Mouse (Mus musculus) forebrain, postnatal 0 days (tissue): Measurements from ENCODE around the gene Xiap. TPM values are rescaled to one million over a fixed set of nuclear protein-coding genes. Genes with fewer than 3 reads are reported as not detected.
"Not testable (repeated sequence)": the region's sequence is repeated elsewhere in the genome, so short reads cannot be mapped to it uniquely, and the experiment has no call there.

ENCODE experiments used
- ATAC-seq: fragments of 200-750 bp; cut with Nextera tagmentation; 2 replicates; pipeline ENCODE4 v1.8.0; 2017; ENCODE audit warnings: mild to moderate bottlenecking, moderate library complexity
- DNase-seq: peaks from one replicate; pipeline ENCODE4 v3.0.0-alpha.2; 2015
- H3K27ac ChIP-seq: fragments of 300-500 bp; sonication (generic); 2 replicates; pipeline ENCODE4 v1.5.1; 2014; ENCODE audit warnings: low read depth, mild to moderate bottlenecking, antibody characterized with exemption, low read length, moderate library complexity, mixed read lengths
- H3K27me3 ChIP-seq: fragments of 300-500 bp; sonication (generic); 2 replicates; pipeline ENCODE4 v1.6.1; 2014; ENCODE audit warnings: mild to moderate bottlenecking, low read length, mixed read lengths; ENCODE audit not compliant: insufficient read depth
- H3K36me3 ChIP-seq: fragments of 300-500 bp; sonication (generic); 2 replicates; pipeline ENCODE4 v1.6.1; 2014; ENCODE audit warnings: mild to moderate bottlenecking, moderate library complexity; ENCODE audit not compliant: insufficient read depth
- H3K4me1 ChIP-seq: fragments of 300-500 bp; sonication (generic); 2 replicates; pipeline ENCODE4 v1.6.1; 2014; ENCODE audit warnings: antibody characterized with exemption; ENCODE audit not compliant: insufficient read depth
- H3K4me2 ChIP-seq: fragments of 300-500 bp; sonication (generic); 2 replicates; pipeline ENCODE4 v1.6.1; 2014; ENCODE audit warnings: low read depth, mild to moderate bottlenecking, moderate library complexity
- H3K4me3 ChIP-seq: fragments of 300-500 bp; sonication (generic); 2 replicates; pipeline ENCODE4 v1.5.1; 2014; ENCODE audit warnings: low read depth, low read length, mixed read lengths
- H3K9ac ChIP-seq: fragments of 300-500 bp; sonication (generic); 2 replicates; pipeline ENCODE4 v1.6.1; 2014; ENCODE audit warnings: mild to moderate bottlenecking
- H3K9me3 ChIP-seq: fragments of 300-500 bp; sonication (generic); 2 replicates; pipeline ENCODE4 v1.6.1; 2016; ENCODE audit warnings: low read length
- CTCF ChIP-seq: sonication (generic); IDR thresholded peaks from 2 replicates; pipeline ENCODE4 v1.5.1; 2016; ENCODE audit warnings: antibody characterized with exemption, control low read depth, low read depth
- WGBS: fragments of 180-500 bp; shearing (Covaris S2); extraction: QIAGEN DNeasy Blood & Tissue Kit; methylation state at CpG from one replicate; pipeline ENCODE4 v1.1.7; 2014; 5-methylcytosine and 5-hydroxymethylcytosine counted together
- polyA plus RNA-seq: library from polyadenylated mRNA; unstranded; fragments of >200 nt; fragmentation: Nextera tagmentation; extraction: Ambion mirVana; gene quantifications from 2 replicates; pipeline ENCODE4 v1.2.1, GENCODE M21; 2015
- total RNA-seq: library from RNA; depleted of rRNA; stranded (reverse); fragments of >200 nt; gene quantifications from 2 replicates; pipeline ENCODE4 v1.2.3, GENCODE M21; 2014; rRNA removed

Xiap gene
- total RNA-seq (30.3 and 41.9 TPM in 2 replicates), polyA plus RNA-seq (5.7 and 8.3 TPM in 2 replicates)

GRCm38 (mm10) chrX:42059282-42060068 is at the start of gene Xiap:
Xiap (plus strand) TSS chrX:42059679.
- Histone ChIP-seq H3K9ac (no peak within 1 kb of the TSS), H3K4me1 (no peaks in the 10 kb centered on the region), H3K4me2 (no peak within 1 kb of the TSS), H3K9me3 (no peaks in the 10 kb centered on the region), H3K27ac (no peak within 1 kb of the TSS), H3K27me3 (no peaks in the 10 kb centered on the region), H3K36me3 (no peaks in the 10 kb centered on the region), H3K4me3 (no peak within 1 kb of the TSS)
- 78% methylated on average over 5 of the region's 5 CpGs for WGBS
- TF ChIP-seq CTCF, result no peak
- ATAC-seq (no peak), DNase-seq (no peak)

GRCm38 (mm10) chrX:42012677-42013208 is 46.7 kb upstream of the Xiap start:
- H3K9me3 ChIP-seq, result no peaks in the 10 kb centered on the region
- no peaks in the 10 kb centered on the region for H3K4me1 ChIP-seq
- DNase-seq, result no peak
- H3K27me3 ChIP-seq, result no peaks in the 10 kb centered on the region
- TF ChIP-seq CTCF, result no peak
- no peak for ATAC-seq
- no peak overlapping the region for H3K4me3 ChIP-seq
- no peaks in the 10 kb centered on the region for H3K36me3 ChIP-seq
- H3K27ac ChIP-seq, result no peak overlapping the region
- WGBS, result 85% methylated on average over 2 of the region's 2 CpGs
- no peak overlapping the region for H3K9ac ChIP-seq
- no peak overlapping the region for H3K4me2 ChIP-seq

GRCm38 (mm10) chrX:42013776-42014175 is 45.7 kb upstream of the Xiap start:
- no peak overlapping the region for H3K4me3 ChIP-seq
- no peak for ATAC-seq
- H3K9me3 ChIP-seq, result no peaks in the 10 kb centered on the region
- H3K36me3 ChIP-seq, result no peaks in the 10 kb centered on the region
- TF ChIP-seq CTCF, result no peak
- no peak overlapping the region for H3K9ac ChIP-seq
- H3K27ac ChIP-seq, result no peak overlapping the region
- H3K4me2 ChIP-seq, result no peak overlapping the region
- no peaks in the 10 kb centered on the region for H3K27me3 ChIP-seq
- WGBS, result 66% methylated on average over 3 of the region's 3 CpGs
- DNase-seq, result no peak
- no peaks in the 10 kb centered on the region for H3K4me1 ChIP-seq

GRCm38 (mm10) chrX:42014502-42014901 is 45.0 kb upstream of the Xiap start:
- 87% methylated on average over 3 of the region's 3 CpGs for WGBS
- H3K9ac ChIP-seq, result no peak overlapping the region
- H3K4me1 ChIP-seq, result no peaks in the 10 kb centered on the region
- H3K4me2 ChIP-seq, result no peak overlapping the region
- no peak for TF ChIP-seq CTCF
- no peaks in the 10 kb centered on the region for H3K36me3 ChIP-seq
- no peak overlapping the region for H3K27ac ChIP-seq
- no peak for ATAC-seq
- DNase-seq, result no peak
- no peaks in the 10 kb centered on the region for H3K9me3 ChIP-seq
- H3K27me3 ChIP-seq, result no peaks in the 10 kb centered on the region
- H3K4me3 ChIP-seq, result no peak overlapping the region

DNA sequence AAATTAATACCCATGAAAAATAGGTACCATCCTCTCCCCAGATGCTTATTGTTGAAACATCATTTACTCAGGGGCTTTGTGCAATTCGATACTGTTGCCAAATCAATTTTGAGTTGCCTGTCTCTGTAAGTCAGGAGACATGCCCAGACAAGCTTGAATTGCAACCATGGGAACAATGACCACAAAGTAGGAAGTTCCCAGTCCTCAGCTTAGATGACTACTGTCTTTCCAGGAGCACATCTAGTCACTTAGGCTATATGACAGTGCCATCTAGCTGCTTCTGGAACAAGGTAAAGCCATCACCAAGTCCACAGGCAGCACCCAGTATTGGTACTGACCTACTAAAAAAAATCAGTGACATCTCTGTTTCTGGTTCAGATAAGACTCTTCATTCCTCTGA is 41.4 kb upstream of the Xiap start:
- no peaks in the 10 kb centered on the region for H3K36me3 ChIP-seq
- no peaks in the 10 kb centered on the region for H3K27me3 ChIP-seq
- no peak overlapping the region for H3K4me2 ChIP-seq
- no peak for DNase-seq
- 59% methylated on average over 1 of the region's 1 CpGs for WGBS
- H3K27ac ChIP-seq, result no peak overlapping the region
- H3K4me3 ChIP-seq, result no peak overlapping the region
- H3K4me1 ChIP-seq, result no peaks in the 10 kb centered on the region
- H3K9me3 ChIP-seq, result no peaks in the 10 kb centered on the region
- H3K9ac ChIP-seq, result no peak overlapping the region
- peak; percentile 22 for TF ChIP-seq CTCF
- ATAC-seq, result no peak

DNA sequence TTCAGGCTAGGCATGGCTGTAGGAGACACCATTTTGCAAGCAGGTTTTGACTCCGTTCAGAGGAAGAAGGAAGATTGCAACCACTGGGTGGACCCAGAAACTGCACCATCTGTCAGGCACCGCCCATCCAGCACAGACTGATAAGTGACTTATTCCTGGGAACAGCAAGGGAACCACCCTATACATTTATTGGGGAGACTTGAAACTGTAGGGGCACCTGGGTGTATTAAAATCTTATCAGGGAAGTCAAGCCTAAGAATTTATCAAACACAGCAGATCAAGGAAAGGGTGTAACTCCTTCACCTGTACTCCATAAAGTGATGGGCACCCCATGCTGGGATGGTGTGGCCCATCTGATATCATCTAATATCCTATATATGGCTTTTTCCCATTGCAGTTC is 40.0 kb upstream of the Xiap start:
- ATAC-seq (no peak), DNase-seq (no peak)
- WGBS, result 87% methylated on average over 2 of the region's 2 CpGs
- no peaks in the 10 kb centered on the region for H3K9me3 ChIP-seq
- no peak overlapping the region for H3K9ac ChIP-seq
- no peak overlapping the region for H3K4me3 ChIP-seq
- H3K36me3 ChIP-seq, result no peaks in the 10 kb centered on the region
- H3K4me1 ChIP-seq, result no peaks in the 10 kb centered on the region
- no peaks in the 10 kb centered on the region for H3K27me3 ChIP-seq
- no peak for TF ChIP-seq CTCF
- H3K27ac ChIP-seq, result no peak overlapping the region
- no peak overlapping the region for H3K4me2 ChIP-seq

GRCm38 (mm10) chrX:42025802-42026440 is 33.6 kb upstream of the Xiap start:
- not testable (repeated sequence) for DNase-seq, H3K36me3 ChIP-seq, H3K27me3 ChIP-seq, H3K27ac ChIP-seq, ATAC-seq, H3K9me3 ChIP-seq, H3K4me1 ChIP-seq, H3K4me3 ChIP-seq, H3K4me2 ChIP-seq, H3K9ac ChIP-seq
- WGBS, result no CpG with 5 or more reads among the region's 3 CpGs

- H3K4me3 ChIP-seq, H3K4me1 ChIP-seq, H3K36me3 ChIP-seq, H3K27me3 ChIP-seq, DNase-seq, H3K9ac ChIP-seq, ATAC-seq, H3K4me2 ChIP-seq, H3K27ac ChIP-seq, H3K9me3 ChIP-seq: not testable (repeated sequence)
- WGBS, result 75% methylated on average over 2 of the region's 2 CpGs
Observed at GRCm38 (mm10) chrX:42026981-42027380, 32.5 kb upstream of the Xiap start.
